Comparison of ENCODE assay signal across 9 mouse cellular contexts in genomic region chr11:99310882-99311281, GRCm38 (mm10). TPM values are rescaled to one million over a fixed set of nuclear protein-coding genes. Genes with fewer than 3 reads are reported as not detected.
A peak's percentile ranks its signal among the peaks of the same experiment; 100 is the strongest.
DNase-seq lines count a peak whose midpoint lies in the region; ATAC-seq and TF ChIP-seq lines count a peak whose summit lies in the region.
"Had no signal": no experiment of that assay in that cellular context is flagged by ENCODE, and none has a peak within 500 bp of the region (broad histone marks: within the 10 kb centered on the region; RNA-seq: fewer than 3 reads in every experiment).

No protein-coding gene starts in this region.

- no peak for TF ChIP-seq POLR2A in heart, adult 2 months (IDR thresholded peaks at IDR 0.05; ENCODE audit: insufficient read depth, low read depth, low read length)

- no peak for ATAC-seq in neural tube, embryonic 15.5 days (ENCODE audit: low FRiP score)

- no peak for DNase-seq in heart, adult 2 months
- DNase-seq in heart, adult 9 months (ENCODE audit: low spot score in 2 of 2) = no peak
- peak; percentile 15 for DNase-seq in neural tube, embryonic 10.5 days (ENCODE audit: extremely low spot score, low spot score)
- peak; percentile 69 for DNase-seq in embryo, embryonic 10.5 days (ENCODE audit: low spot score)
- peak; percentile 33 for DNase-seq in retina, postnatal 7 days (ENCODE audit: low read depth, low spot score)
- DNase-seq in cerebellum, adult 11-12 months = no peak
- DNase-seq in kidney, postnatal 25 days = no peak

- H3K4me3 ChIP-seq in heart, adult 2 months = no peak overlapping the region
- no peak overlapping the region for H3K4me3 ChIP-seq in neural tube, embryonic 15.5 days (replicated peaks)
- H3K4me3 ChIP-seq: limb, embryonic 12.5 days had no signal

- no peak for TF ChIP-seq EP300 in heart, adult 2 months (IDR thresholded peaks at IDR 0.05; ENCODE audit: insufficient read depth, low read depth, low read length)

- H3K27me3 ChIP-seq in heart, adult 2 months (ENCODE audit: control insufficient read depth, insufficient read depth, low read length) = no peaks in the 10 kb centered on the region
- H3K27me3 ChIP-seq in neural tube, embryonic 15.5 days (replicated peaks) = no peaks in the 10 kb centered on the region
- H3K27me3 ChIP-seq: limb, embryonic 12.5 days had no signal

- no peaks in the 10 kb centered on the region for H3K36me3 ChIP-seq in heart, adult 2 months (ENCODE audit: control insufficient read depth, insufficient read depth, low read length)
- no peaks in the 10 kb centered on the region for H3K36me3 ChIP-seq in neural tube, embryonic 15.5 days
- H3K36me3 ChIP-seq: limb, embryonic 12.5 days had no signal

- no peaks in the 10 kb centered on the region for H3K4me1 ChIP-seq in heart, adult 2 months (ENCODE audit: control insufficient read depth, insufficient read depth, low read length)
- H3K4me1 ChIP-seq in neural tube, embryonic 15.5 days = no peaks in the 10 kb centered on the region
- H3K4me1 ChIP-seq: limb, embryonic 12.5 days had no signal

- peak; percentile 74 for TF ChIP-seq CTCF in heart, adult 2 months (IDR thresholded peaks at IDR 0.05)

- no peaks in the 10 kb centered on the region for H3K9me3 ChIP-seq in neural tube, embryonic 15.5 days (replicated peaks)
- H3K9me3 ChIP-seq: limb, embryonic 12.5 days had no signal

- H3K27ac ChIP-seq in heart, adult 2 months = no peak overlapping the region
- no peak overlapping the region for H3K27ac ChIP-seq in neural tube, embryonic 15.5 days (replicated peaks)
- H3K27ac ChIP-seq: limb, embryonic 12.5 days had no signal

- intact Hi-C loops in heart, adult 2 months (cut with DNase I) = loop anchor here (5.0 kb wide), 1 partner anchor 151 kb away; no protein-coding TSS in a partner anchor

- 94% methylated on average over 1 of the region's 1 CpGs for WGBS in heart, adult 2 months
- 79% methylated on average over 1 of the region's 1 CpGs for WGBS in neural tube, embryonic 15.5 days

- no peaks in the 10 kb centered on the region for H3K79me2 ChIP-seq in heart, adult 2 months (replicated peaks; ENCODE audit: control insufficient read depth, insufficient read depth, low read length)

- no peak overlapping the region for H3K4me2 ChIP-seq in neural tube, embryonic 15.5 days
- H3K4me2 ChIP-seq: limb, embryonic 12.5 days had no signal

- H3K9ac ChIP-seq in heart, adult 2 months (ENCODE audit: low read depth, low read length) = no peak overlapping the region
- no peak overlapping the region for H3K9ac ChIP-seq in neural tube, embryonic 15.5 days (replicated peaks)
- H3K9ac ChIP-seq: limb, embryonic 12.5 days had no signal

RNA-seq across cellular contexts. Expression of gene Krt25, which starts 11.9 kb away (rescaled TPM):
- total RNA-seq in heart, adult 2 months (2021) = not detected
- not detected in 2 replicates for polyA plus RNA-seq in heart, adult 2 months (2012; rRNA removed)
- 0.61 and 0.77 TPM in 2 replicates for polyA plus RNA-seq in neural tube, embryonic 15.5 days (2015; fragmentation: Nextera tagmentation; extraction: Ambion mirVana)
- polyA plus RNA-seq: limb, embryonic 12.5 days had no signal

RNA-seq across cellular contexts. Expression of gene Krt24, which starts 25.8 kb away (rescaled TPM):
- total RNA-seq in heart, adult 2 months (2021) = not detected
- polyA plus RNA-seq in heart, adult 2 months (2012; rRNA removed) = not detected in 2 replicates
- polyA plus RNA-seq in neural tube, embryonic 15.5 days (2015; fragmentation: Nextera tagmentation; extraction: Ambion mirVana) = not detected in 2 replicates

RNA-seq across cellular contexts. Expression of gene Krt26, which starts 26.9 kb away (rescaled TPM):
- not detected for total RNA-seq in heart, adult 2 months (2021)
- polyA plus RNA-seq in heart, adult 2 months (2012; rRNA removed) = not detected in 2 replicates
- polyA plus RNA-seq in neural tube, embryonic 15.5 days (2015; fragmentation: Nextera tagmentation; extraction: Ambion mirVana) = 0.19 and 0.26 TPM in 2 replicates
- polyA plus RNA-seq: limb, embryonic 12.5 days had no signal

RNA-seq across cellular contexts. Expression of gene Krt27, which starts 40.0 kb away (rescaled TPM):
- total RNA-seq in heart, adult 2 months (2021) = not detected
- polyA plus RNA-seq in heart, adult 2 months (2012; rRNA removed) = not detected in 2 replicates
- 0.19 and 0.33 TPM in 2 replicates for polyA plus RNA-seq in neural tube, embryonic 15.5 days (2015; fragmentation: Nextera tagmentation; extraction: Ambion mirVana)
- polyA plus RNA-seq: limb, embryonic 12.5 days had no signal

Comparison
In these comparisons a context has a peak if more than half of its experiments do, and no peak if none do; other contexts are left out.
1. DNase-seq: peak in neural tube, embryonic 10.5 days (single experiment), embryo, embryonic 10.5 days (single experiment) and retina, postnatal 7 days (single experiment); none in heart, adult 2 months (0 of 2), heart, adult 9 months (0 of 2), cerebellum, adult 11-12 months (single experiment) and kidney, postnatal 25 days (0 of 2).